Mouse (Mus musculus): Measurements from ENCODE around the gene Morc1.

The Morc1 gene

GRCm38 (mm10) chr16:48626186-48626585 is 195.1 kb downstream of the Morc1 start:
- no peak for DNase-seq (ENCODE audit: low read depth, low spot score)

DNA sequence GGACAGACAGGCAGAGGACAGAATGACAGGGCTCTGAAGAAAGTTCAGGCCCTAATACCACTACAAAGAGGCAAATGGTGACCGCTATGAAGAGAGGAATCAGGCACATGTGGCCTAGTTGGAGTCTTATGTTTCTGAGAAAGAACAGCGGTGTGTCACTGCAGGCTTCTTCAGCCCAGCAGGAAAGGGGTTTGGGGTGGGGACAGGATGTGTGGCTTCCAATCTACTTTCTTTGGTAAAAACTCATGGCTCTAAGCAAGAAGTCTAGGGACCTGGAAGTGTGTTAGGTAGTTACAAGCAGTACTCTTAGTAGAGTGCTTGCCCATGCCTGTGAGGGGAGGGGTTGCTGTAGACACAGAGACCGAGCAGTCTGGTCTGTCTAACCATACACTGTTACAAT is 196.3 kb downstream of the Morc1 start:
- no peak for DNase-seq (ENCODE audit: low read depth, low spot score)

DNA sequence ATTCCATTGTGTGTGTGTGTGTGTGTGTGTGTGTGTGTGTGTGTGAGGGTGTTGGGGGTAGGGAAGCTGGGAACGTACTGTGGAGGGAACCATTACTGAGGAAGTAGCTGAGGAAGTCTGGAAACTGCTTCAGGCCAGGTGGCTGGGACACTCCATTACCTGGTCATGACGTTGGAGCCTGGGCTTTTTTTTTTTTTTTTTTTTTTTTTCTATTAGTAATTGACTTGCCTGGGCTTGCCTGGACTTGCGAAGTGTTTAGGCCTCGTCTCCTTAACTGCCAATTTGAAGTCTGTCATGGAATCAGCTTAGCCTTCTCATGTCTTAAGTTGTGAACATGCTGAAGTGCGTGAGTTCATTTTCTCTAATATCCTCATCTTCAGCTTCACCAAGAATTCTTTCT is 198.7 kb downstream of the Morc1 start:
- DNase-seq (ENCODE audit: low read depth, low spot score), result peak; percentile 13

GRCm38 (mm10) chr16:48630466-48630865 is 199.4 kb downstream of the Morc1 start:
- no peak for DNase-seq (ENCODE audit: low read depth, low spot score)

DNA sequence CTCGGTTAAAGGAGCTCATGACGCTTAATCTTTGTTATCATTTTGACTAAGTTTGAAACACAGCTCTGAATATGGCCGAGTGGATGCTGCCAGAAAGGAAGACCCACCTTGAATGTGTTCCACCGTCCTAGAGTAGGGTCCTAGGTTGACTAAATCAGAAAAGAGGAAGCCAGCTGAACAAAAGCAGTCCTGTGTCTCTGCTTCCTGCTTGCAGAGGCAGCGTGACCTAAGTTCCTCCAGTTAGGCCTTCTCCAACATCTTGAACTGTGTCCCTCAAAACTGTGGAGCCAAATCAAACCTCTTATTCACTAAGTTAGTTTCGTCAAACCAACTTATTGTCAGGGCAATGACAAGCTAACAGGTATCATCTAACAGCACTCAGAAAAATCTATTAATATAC is 201.3 kb downstream of the Morc1 start:
- DNase-seq (ENCODE audit: low read depth, low spot score), result no peak

DNA sequence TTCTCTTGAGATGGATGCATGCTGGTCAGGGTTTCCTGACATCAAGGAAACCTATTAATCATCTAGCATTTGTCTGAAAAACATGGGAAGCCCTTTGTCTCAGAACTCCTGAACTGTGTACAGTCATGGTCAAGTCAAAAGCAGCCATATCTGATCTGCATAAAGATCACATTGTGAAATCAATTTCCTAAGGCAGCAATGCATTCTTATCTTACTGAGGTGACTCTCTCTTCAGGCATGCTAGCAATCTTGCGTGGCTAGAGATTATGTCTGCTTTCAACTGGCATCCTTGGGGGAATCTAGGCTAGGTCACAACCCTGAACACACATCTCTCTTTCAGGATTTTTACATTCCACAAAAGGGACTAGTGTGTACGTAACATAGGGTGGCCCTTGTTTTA is 215.2 kb downstream of the Morc1 start:
- no peak for DNase-seq (ENCODE audit: low read depth, low spot score)

- DNase-seq (ENCODE audit: low read depth, low spot score), result no peak
Observed at GRCm38 (mm10) chr16:48671696-48672095, 240.7 kb downstream of the Morc1 start.

DNA sequence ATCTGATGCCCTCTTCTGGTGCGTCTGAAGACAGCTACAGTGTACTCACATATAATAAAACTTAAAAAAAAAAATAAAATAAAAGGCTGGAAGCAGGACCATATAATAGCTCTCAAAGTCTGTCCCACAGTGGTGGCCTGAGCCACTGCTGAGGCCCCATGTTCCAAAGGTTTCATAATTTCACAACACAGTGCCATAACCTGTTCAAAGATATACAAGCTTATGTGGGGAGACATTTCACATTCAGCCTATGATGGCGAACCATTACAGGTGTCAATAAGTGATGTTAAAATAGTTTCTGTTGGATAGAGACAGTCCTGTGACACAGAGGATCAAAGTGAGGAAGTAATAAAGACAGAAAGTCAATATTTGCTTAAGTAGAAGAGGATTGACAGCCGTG is 241.6 kb downstream of the Morc1 start:
- DNase-seq (ENCODE audit: low read depth, low spot score), result no peak

- peak; percentile 90 for DNase-seq (ENCODE audit: low read depth, low spot score)
Observed at GRCm38 (mm10) chr16:48675607-48676006, 244.6 kb downstream of the Morc1 start.

DNA sequence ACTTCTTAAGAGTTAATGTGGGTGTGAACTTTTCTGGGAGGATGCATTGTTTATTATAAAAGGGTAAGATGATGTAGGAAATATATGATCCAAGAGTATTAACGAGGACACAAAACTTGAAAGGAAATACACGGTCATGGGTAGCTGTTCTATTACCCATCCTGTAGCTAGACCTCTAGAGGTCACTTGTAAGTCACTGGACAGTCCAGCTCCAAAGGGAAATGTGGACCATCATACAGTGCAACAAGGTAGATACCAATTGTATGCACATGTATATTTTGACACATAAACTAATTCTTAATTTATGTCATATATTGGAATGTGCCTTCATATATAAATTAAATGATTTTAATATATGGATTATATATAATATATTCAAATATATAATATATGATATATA is 245.2 kb downstream of the Morc1 start:
- DNase-seq (ENCODE audit: low read depth, low spot score), result no peak

DNA sequence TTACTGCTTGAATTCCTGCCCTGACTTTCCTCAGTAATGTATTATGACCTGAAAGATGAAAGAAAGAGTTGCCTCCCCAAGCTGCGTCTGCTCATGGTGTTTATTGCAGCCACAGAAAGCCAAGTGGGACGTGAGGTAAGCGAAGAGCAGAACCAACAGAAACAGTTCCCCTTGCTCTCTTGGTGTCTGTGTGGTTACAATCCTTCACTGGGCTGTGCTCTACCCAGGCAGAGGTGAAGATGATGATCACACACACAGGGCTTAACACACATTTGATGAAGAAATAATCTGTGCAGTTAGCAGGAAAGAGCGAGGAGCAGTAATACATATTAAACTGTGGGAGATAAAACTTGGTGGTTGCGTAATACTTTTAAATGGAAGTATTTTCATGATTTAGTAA is 246.3 kb downstream of the Morc1 start:
- no peak for DNase-seq (ENCODE audit: low read depth, low spot score)

DNA sequence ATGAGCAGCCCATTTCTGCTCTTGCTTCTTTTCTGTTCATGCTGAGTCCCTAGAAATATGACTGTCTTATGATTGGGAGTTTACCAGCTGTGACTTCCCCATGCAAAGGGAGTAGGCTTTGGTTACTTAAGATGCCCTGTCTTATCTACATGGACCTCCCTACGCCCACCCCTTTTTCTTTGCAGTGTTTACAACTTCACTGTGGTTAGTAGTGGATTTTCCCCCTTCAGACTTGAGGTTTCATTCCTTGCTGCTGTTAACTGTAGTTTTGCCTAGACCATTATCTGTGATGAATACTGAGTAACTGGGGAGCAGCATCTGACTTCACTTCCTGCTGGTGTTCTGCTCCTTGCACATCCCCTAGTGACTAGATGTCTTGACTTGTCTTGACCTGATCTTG is 247.0 kb downstream of the Morc1 start:
- DNase-seq (ENCODE audit: low read depth, low spot score), result no peak

Measured in ES-CJ7 (cell line).